Mouse (Mus musculus): ENCODE data around the gene Zfp790. TPM values are rescaled to one million over a fixed set of nuclear protein-coding genes. Genes with fewer than 3 reads are reported as not detected.

The Zfp790 gene
- total RNA-seq (2021) = 10 to 100 TPM; 17.9 to 18.4 TPM
- long read RNA-seq, experiment 1, transcript Zfp790-201 (5 exons, 3,376 nt) = major isoform, 5 of 9 reads
- long read RNA-seq, experiment 1, partial matches to known transcripts = 0 of 9 reads
- long read RNA-seq, experiment 1, other reads (novel, unspliced or antisense) = 1 of 9 reads
- long read RNA-seq, experiment 2, transcript Zfp790-202 (5 exons, 3,356 nt) = minor isoform, 5 of 16 reads
- long read RNA-seq, experiment 2, transcript Zfp790-201 (5 exons, 3,376 nt) = major isoform, 6 of 16 reads
- long read RNA-seq, experiment 2, partial matches to known transcripts = 1 of 16 reads
- long read RNA-seq, experiment 2, other reads (novel, unspliced or antisense) = 4 of 16 reads

DNA sequence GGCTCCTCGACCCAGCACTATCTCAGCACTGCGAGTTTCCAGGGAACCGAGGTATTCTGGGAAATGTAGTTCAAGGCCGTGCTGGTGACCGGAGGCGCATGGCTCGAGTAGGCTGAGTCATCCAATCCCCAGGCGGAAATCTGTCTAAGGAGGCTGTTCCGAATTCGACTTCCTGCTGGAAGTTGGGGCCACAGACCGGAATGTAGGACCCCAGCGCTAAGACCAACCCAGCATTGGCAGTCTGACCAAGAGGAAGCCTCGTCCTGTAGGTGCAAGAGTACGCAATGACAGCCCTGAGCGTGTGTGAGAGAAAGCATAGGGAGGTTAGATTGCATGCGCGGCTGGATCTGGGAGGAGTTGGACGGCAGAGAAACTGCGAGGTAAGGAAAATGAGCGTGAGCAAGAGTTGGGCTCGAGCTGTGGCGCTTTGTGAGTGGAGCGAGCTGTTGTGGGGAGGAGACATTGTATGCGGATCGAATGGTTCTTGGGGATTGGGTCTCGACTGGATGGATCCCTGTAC, at the start of gene Zfp790:
Gene Zfp790 (plus strand): TSS at position 205 of the 520 bp plus-strand sequence.
- DNase-seq (ENCODE audit: low spot score in 2 of 2) = peak; percentile 29 to 71

DNA sequence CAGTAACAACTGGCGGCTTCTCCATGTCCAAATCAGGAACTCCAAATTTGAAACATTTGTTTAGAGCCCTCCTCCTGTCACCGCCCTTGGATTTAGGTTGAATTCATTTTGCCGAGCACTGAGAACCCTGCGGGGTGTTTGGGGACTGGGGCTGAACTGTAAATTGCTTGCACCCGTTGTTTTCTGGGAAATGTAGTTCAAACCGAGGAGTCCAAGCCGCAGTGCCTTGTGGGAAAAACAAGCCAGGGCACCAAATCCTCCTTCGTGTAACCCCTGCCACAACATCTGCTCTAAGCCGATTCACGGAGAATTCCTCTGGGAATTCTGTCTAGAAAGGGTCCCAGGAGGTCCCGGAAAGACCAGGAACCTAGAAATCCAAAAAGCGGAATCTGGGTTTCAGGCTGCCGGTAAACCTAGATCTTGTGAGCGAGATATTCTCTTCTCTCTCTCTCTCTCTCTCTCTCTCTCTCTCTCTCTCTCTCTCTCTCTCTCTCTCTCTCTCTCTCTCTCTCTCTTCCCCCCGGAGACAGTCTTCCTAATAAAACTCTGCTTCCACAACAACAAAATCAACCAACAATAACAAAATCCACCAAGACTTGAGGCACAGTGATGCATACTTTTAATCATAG, 48.7 kb upstream of the Zfp790 start:
- DNase-seq (ENCODE audit: low spot score in 2 of 2) = peak; percentile 20 to 69

- DNase-seq (ENCODE audit: low spot score in 2 of 2) = peak; percentile 27 to 72
Measured at GRCm38 (mm10) chr7:29768090-29768900, 47.6 kb upstream of the Zfp790 start, which contains the start of gene Zfp84. Gene Zfp84 (plus strand): TSS chr7:29768552.

DNA sequence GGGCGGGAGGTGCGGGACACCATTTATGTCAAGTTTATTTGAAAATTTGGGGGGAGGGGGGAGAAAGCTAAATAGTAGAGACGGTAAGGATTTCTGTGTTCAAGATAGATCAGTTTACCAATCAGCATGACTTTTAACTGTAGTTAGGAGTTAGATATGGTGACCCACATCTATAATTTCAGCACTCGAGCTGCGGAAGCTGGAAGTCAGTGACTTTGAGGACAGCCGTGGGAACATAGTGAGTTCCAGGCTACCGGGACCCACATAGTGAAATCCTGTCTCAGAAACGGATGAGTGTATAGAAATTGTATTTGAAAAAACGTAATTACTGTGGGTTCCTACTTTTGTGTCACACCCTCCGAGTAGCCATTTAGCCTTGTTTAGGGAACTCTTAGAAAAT, 46.9 kb upstream of the Zfp790 start:
- no peak for DNase-seq (ENCODE audit: low spot score in 2 of 2)

DNA sequence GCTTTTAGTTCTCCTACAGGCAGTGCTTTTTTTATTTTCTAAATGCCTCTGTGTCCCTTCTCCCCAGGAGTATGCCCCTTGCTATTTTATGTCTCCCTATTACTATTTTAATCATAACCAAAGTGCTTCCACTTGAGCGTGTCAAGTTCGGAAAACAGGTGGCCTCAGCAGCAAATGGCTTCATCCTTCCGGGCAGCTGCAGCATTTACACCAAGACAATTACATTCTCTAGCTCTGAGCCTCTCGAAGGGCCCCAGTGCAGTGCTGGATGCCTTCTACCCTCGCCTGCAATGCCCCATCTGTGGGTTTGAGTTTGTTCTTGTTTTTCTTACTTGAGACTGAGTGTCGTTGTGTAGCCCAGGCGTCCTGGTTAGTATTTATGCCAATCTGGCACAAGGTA, 42.4 kb upstream of the Zfp790 start:
- no peak for DNase-seq (ENCODE audit: low spot score in 2 of 2)

GRCm38 (mm10) chr7:29774371-29774770, 41.5 kb upstream of the Zfp790 start:
- no peak for DNase-seq (ENCODE audit: low spot score in 2 of 2)

- no peak for DNase-seq (ENCODE audit: low spot score in 2 of 2)
Measured at GRCm38 (mm10) chr7:29776568-29776967, 39.3 kb upstream of the Zfp790 start.

GRCm38 (mm10) chr7:29777372-29777771, 38.5 kb upstream of the Zfp790 start:
- no peak for DNase-seq (ENCODE audit: low spot score in 2 of 2)

DNA sequence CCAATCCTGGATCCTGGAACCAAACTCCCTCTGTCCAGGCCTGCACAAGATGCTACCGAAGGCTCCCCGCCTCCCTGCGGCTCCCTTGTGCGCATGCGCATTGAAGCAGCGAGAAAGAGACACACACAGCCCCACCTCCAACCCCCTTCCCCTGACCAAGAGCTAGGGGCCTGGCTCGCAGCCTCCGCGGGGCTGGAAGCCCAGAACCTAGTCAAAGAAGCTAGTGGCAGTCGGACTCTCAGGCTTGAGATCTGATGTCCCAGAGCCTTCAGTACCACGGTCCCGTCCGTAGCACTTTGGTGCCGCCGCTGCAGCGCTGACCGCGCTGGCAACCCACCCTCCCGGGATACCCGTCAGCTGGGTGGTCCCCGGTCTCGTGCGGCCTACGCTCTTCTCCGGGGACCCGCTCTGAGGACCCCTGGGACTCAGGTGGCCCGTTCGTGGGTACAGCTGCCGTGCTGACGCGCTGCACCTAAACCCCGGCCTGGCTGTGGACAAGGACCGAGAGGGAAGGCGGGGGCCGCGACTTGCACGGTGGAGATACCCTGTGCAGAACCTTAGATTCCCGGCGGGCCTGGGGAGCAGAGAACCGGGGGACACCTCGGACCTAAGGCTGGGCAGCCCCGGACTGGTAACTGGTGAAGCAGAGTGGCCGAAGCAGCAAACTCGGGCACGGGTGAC, 31.9 kb upstream of the Zfp790 start, which contains the start of gene Zfp30:
Gene Zfp30 (plus strand): TSS at position 128 of the 681 bp plus-strand sequence.
- peak; percentile 51 to 71 for DNase-seq (ENCODE audit: low spot score in 2 of 2)

- DNase-seq (ENCODE audit: low spot score in 2 of 2) = no peak
Measured at GRCm38 (mm10) chr7:29785023-29785422, 30.9 kb upstream of the Zfp790 start.

DNA sequence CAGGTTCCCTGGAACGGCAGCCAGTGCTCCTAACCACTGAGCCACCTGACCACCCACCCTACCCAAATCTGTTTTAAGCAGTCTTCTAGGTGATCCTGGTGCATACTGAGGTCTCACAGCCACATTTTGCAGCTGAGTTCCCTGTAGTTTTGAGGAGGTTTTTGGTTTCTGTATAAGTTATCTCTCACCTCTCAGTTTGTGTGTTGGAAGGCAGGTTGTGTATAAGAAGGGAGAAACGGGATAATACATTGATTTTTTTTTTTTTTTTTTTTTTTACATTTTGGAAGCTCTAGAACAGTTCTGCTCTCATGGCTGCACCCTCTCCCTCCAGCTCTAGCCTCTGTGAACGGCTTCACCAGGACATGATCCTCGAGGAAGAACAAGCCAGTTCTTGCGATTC, 30.0 kb upstream of the Zfp790 start:
- no peak for DNase-seq (ENCODE audit: low spot score in 2 of 2)

GRCm38 (mm10) chr7:29792906-29793305, 23.0 kb upstream of the Zfp790 start:
- no peak for DNase-seq (ENCODE audit: low spot score in 2 of 2)

DNA sequence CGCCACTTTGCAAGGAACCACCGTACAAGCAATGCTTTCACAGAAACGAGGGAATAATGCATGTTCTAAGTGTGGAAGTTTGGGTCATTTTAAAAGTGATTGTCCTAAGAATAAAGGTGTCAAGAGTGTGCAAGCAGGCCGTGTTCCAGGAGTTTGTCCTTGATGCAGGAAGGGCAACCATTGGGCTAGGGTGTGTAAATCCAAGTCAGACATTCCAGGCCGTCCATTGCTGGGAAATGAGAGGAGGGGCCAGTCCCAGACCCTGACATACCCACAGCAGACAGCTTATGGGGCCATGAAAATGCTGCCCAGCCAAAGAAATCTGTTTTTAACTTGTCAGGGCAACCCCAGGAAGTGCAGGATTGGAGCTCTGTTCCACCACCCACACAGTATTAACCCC, 8.9 kb upstream of the Zfp790 start:
- no peak for DNase-seq (ENCODE audit: low spot score in 2 of 2)

- DNase-seq (ENCODE audit: low spot score in 2 of 2) = no peak
Measured at GRCm38 (mm10) chr7:29812244-29812643, 3.7 kb upstream of the Zfp790 start.

GRCm38 (mm10) chr7:29814381-29814780, 1.5 kb upstream of the Zfp790 start:
- no peak for DNase-seq (ENCODE audit: low spot score in 2 of 2)

GRCm38 (mm10) chr7:29815061-29815784, 691 bp upstream of the Zfp790 start:
- no peak for DNase-seq (ENCODE audit: low spot score in 2 of 2)

- DNase-seq (ENCODE audit: low spot score in 2 of 2) = peak in 1 of 2 experiments; percentile 26
Measured at GRCm38 (mm10) chr7:29818619-29819254, 2.8 kb downstream of the Zfp790 start.

DNA sequence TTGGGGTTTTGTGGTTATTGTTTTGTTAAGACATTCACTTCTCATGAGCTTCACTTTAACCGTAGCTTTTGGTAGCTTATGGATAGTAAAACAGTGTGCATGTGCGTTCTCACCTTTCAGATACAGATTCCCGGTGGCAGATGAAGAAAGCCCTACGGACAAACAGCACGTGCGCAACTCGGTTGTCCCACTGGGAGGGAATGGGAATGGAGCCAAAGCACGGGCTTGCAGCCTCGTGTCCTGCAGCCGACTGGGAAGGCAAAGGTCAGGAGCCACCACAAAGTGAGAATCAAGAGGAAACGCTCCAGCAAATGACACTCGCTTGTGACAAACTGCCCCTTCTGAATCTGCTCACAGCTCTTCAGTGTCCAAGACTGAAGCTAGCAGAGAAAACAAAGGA, 12.1 kb downstream of the Zfp790 start:
- no peak for DNase-seq (ENCODE audit: low spot score in 2 of 2)

- no peak for DNase-seq (ENCODE audit: low spot score in 2 of 2)
Measured at GRCm38 (mm10) chr7:29829804-29830203, 13.9 kb downstream of the Zfp790 start.

DNA sequence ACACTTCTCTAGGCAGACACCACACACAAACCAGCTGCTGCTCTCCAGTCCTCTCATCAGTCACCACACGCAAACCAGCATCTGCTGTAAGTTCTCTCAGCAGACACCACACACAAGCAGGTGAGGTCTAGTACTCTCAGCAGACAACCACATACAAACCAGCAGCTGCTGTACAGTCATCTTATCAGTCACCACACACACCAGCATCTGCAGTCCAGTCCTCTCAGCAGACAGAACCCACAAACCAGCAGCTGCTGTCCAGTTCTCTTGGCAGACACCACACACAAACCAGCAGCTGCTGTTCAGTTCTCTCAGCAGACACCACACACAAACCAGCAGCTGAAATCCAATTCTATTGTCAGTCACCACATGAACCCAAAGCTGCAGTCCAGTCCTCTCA, 20.9 kb downstream of the Zfp790 start:
- no peak for DNase-seq (ENCODE audit: low spot score in 2 of 2)
